Mouse (Mus musculus) small intestine, adult 2 months (tissue): ENCODE results near the gene Spata17. TPM values are rescaled to one million over a fixed set of nuclear protein-coding genes. Genes with fewer than 3 reads are reported as not detected.

Source experiments
- H3K27ac ChIP-seq: fragments of 200-500 bp; 2 replicates; pipeline ENCODE4 v1.5.1; 2012; ENCODE audit warnings: low read depth, low read length, control low read depth, inconsistent platforms; ENCODE audit not compliant: insufficient read depth
- H3K27me3 ChIP-seq: fragments of 200-500 bp; 2 replicates; pipeline ENCODE4 v1.6.1; 2012; ENCODE audit warnings: mild to moderate bottlenecking, moderate library complexity, low read length, inconsistent platforms; ENCODE audit not compliant: control insufficient read depth, insufficient read depth
- H3K36me3 ChIP-seq: fragments of 200-500 bp; 2 replicates; pipeline ENCODE4 v1.6.1; 2012; ENCODE audit warnings: mild to moderate bottlenecking, low read length, control low read depth, inconsistent platforms; ENCODE audit not compliant: control insufficient read depth, insufficient read depth
- H3K4me1 ChIP-seq: fragments of 200-500 bp; 2 replicates; pipeline ENCODE4 v1.6.1; 2012; ENCODE audit warnings: low read length, inconsistent platforms, mixed read lengths; ENCODE audit not compliant: control insufficient read depth, insufficient read depth, insufficient read length
- H3K4me3 ChIP-seq: fragments of 200-500 bp; 2 replicates; pipeline ENCODE4 v1.5.1; 2012; ENCODE audit warnings: low read depth, mild to moderate bottlenecking, control low read depth, inconsistent platforms, low read length, moderate library complexity
- CTCF ChIP-seq: fragments of 200-500 bp; IDR thresholded peaks from 2 replicates; pipeline ENCODE4 v1.5.1; 2012; ENCODE audit warnings: low read depth, mild to moderate bottlenecking, control low read depth, inconsistent platforms, low read length, moderate library complexity, mixed read lengths; ENCODE audit not compliant: insufficient replicate concordance, insufficient read length; ENCODE audit errors: extremely low read depth
- POLR2A ChIP-seq: fragments of 200-500 bp; IDR thresholded peaks from 2 replicates; pipeline ENCODE4 v1.6.1; 2012; ENCODE audit warnings: low read depth, mild to moderate bottlenecking, control low read depth, inconsistent platforms, low read length, moderate library complexity
- WGBS: fragments of 180-500 bp; shearing (Covaris S2); methylation state at CpG from one replicate; pipeline ENCODE4 v1.1.7; 2018; 5-methylcytosine and 5-hydroxymethylcytosine counted together
- polyA plus RNA-seq: library from polyadenylated mRNA; depleted of rRNA; stranded (reverse); fragments of >200 nt; gene quantifications from 2 replicates; pipeline ENCODE4 v1.2.3, GENCODE M21; 2012; rRNA removed

Gene Spata17
- polyA plus RNA-seq, 1 experiment, result not detected

DNA sequence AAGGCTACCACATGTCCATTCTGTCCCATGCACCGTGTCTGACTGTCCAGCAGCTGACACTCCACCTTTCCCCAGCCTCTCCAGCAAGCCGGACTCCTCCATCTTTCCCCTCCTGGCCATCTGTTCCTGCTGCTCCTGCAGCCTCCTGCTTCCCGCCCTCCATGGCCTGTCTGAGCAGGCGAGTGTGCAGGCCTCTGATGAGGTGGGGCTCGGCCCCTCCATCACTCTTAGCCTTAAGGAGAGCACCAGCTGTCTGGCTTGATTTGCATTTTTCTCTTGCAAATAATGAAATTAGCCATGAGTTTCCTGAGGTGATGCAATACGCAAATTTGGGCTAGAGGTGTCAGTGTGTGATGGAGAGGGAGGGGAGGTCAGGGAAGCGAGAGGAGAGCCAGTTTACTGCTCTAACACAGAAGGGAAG lies 211.8 kb downstream of the Spata17 start:
- H3K27me3 ChIP-seq, result no peaks in the 10 kb centered on the region
- TF ChIP-seq POLR2A (no peak), CTCF (no peak)
- H3K27ac ChIP-seq, result no peak overlapping the region
- no peaks in the 10 kb centered on the region for H3K36me3 ChIP-seq
- WGBS, result 79% methylated on average over 7 of the region's 7 CpGs
- H3K4me3 ChIP-seq, result no peak overlapping the region
- H3K4me1 ChIP-seq, result no peaks in the 10 kb centered on the region

DNA sequence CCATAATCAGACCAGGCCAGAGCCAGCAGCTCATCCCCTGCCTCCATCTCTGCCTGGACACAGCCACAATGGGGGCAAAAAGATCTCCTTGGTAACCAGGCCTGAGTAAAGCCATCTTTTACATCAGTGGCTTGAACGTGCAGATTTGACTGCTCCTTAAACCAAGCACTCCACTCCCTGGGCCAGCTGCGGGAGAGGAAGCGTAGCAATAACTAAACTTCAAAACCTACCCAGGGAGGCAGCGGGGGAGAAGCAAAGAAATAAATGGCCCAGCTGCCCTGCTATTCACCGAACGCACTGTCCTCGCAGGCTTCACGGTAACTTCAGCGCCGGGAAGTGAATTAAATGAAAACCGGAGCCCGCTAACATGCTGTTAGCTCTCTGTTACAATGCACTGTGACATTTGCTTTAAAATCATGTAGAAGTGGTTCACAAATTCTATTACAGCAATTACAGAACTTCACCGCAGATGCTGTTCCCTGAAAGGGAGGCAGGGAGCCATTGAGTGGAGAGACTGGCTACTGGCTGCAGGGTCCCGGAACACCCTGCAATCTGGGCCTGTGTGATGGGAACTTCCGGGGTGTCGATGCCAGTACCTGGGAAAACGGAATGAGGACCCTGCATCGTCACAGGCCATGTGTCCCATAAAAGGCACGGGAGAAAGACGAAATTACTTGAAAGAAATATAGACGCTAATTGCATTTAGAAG lies 217.5 kb downstream of the Spata17 start:
- no peaks in the 10 kb centered on the region for H3K36me3 ChIP-seq
- H3K4me1 ChIP-seq, result no peaks in the 10 kb centered on the region
- H3K27me3 ChIP-seq, result no peaks in the 10 kb centered on the region
- 92% methylated on average over 21 of the region's 21 CpGs for WGBS
- no peak overlapping the region for H3K27ac ChIP-seq
- no peak overlapping the region for H3K4me3 ChIP-seq
- TF ChIP-seq CTCF, result no peak
- TF ChIP-seq POLR2A, result no peak

Other genes with a start within 250 kb of the Spata17 start
- not detected in 2 replicates for gene D1Pas1, start 248.0 kb downstream of the Spata17 start, polyA plus RNA-seq
- 3.1 and 6.7 TPM in 2 replicates for gene Gpatch2, start within 50 bp of the Spata17 start, polyA plus RNA-seq